Mouse (Mus musculus): Measurements from ENCODE around the gene Hspg2. TPM values are rescaled to one million over a fixed set of nuclear protein-coding genes. Genes with fewer than 3 reads are reported as not detected.

The Hspg2 gene
- total RNA-seq, 1 experiment from 2014 or later, result not detected

DNA sequence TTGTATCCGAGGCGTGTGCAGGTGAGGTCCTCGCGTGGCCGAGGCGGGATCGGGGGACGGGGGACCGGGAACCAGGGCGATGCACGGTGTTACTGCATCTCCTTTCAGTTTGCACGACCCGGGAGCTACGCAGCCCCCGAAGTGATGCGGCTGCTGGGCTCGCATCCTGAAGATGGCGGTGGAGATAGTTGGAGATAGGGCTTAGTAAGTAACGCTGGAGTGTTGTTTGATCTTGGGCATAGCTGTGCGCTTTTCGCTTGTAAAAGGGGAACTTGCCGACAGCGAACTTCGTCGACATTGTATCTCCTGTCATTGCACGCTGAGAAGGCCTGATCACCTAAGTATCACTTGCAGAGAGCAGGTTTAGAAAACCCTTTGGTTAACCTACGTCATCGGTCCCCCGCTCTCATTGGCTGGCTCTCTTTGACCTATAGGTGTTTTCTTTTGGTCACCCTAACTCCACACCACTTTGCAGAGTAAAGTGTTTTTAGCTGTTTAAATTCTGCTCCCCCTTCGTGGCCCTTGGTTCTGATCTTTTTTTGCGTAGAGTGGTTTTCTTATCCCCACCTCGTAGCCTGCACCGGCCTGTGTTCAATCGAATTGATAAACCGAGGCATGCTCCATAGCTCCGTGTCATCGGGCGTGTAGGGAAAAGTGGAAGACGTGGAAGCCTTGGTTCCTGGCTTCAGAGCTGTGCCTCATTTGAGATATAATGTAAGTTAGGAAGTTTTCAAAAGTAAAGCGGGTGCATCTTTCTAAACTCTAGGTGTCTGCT lies 126.1 kb downstream of the Hspg2 start:
- peak; percentile 23 for ATAC-seq (replicated peaks; ENCODE audit: insufficient number of reproducible peaks, low FRiP score, low TSS enrichment, poor library complexity, severe bottlenecking)

- ATAC-seq (replicated peaks; ENCODE audit: insufficient number of reproducible peaks, low FRiP score, low TSS enrichment, poor library complexity, severe bottlenecking), result no peak
Measured at GRCm38 (mm10) chr4:137597098-137597630, 128.6 kb downstream of the Hspg2 start.

DNA sequence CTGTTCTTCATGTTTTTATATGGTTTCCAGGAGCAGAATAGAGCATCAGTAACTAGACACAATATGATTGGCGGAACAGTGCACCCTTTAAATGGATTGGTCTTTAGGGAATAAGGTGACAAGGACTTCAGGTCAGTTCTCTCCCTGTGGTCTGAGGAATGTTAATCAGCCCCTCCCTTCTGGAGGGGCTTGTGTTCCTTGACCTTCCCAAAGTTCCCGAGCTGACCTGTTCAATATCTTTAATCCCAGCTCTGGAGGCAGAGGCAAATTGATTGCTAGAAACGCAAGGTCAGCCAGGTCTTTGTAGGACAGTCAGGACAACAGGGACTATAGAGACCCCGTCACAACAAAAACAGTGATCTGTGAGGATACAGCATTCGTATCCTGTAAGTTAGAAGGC lies 130.0 kb downstream of the Hspg2 start:
- ATAC-seq (replicated peaks; ENCODE audit: insufficient number of reproducible peaks, low FRiP score, low TSS enrichment, poor library complexity, severe bottlenecking), result no peak

DNA sequence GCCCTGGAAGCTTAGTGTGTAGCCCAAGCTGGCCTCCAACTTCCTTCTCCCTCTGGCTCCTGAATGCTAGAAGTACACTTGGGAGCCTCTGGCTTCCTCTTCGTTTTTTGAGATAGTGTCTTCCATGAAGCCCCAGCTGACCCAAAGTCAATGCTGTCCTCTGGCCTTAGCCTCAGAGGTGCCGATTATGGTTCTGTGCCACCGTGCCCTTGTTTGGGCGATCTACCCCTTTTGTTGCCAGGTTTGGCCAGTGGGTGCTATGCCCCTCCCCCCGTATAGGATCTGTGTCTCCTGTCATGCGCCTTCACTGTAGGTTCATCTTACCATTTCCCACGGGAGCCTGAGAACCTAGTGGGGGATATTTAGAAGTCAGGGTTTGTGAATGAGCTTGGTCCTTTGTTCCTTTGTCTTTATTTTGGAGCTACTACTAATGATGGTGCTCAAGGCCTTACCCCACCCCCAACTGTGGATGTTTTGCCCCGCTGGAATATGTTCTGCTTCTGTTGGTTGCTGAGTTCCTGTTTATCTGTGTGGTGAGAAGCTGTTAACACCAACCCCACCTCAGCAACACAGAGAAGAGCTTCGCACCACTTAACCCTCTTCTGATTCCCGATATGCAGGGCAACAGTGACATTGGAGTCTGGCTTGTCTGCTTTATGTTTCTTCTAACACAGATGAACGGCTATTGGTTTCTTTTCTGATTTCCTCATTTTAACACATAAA lies 135.0 kb downstream of the Hspg2 start:
- ATAC-seq (replicated peaks; ENCODE audit: insufficient number of reproducible peaks, low FRiP score, low TSS enrichment, poor library complexity, severe bottlenecking), result peak; percentile 73

GRCm38 (mm10) chr4:137607023-137607422 lies 138.5 kb downstream of the Hspg2 start:
- no peak for ATAC-seq (replicated peaks; ENCODE audit: insufficient number of reproducible peaks, low FRiP score, low TSS enrichment, poor library complexity, severe bottlenecking)

DNA sequence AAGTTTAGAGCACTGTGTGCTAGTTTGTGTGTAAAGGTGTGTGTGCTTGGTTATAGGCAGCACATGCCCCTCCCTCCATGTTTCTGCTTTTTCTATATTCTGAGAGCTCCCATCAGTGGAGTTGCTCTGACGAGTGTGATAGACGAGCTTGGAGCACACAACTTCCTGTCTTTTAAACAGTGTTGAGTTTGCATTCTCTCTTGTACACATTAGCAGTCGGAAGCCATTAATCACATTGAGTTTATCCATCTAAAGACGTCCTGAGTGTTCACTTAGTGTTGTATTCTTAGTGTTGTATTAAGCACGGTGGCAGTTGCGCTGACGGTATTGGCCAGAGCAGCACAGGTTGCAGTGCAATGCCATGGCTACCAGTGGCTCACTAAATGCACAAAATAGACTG lies 140.7 kb downstream of the Hspg2 start:
- ATAC-seq (replicated peaks; ENCODE audit: insufficient number of reproducible peaks, low FRiP score, low TSS enrichment, poor library complexity, severe bottlenecking), result no peak

DNA sequence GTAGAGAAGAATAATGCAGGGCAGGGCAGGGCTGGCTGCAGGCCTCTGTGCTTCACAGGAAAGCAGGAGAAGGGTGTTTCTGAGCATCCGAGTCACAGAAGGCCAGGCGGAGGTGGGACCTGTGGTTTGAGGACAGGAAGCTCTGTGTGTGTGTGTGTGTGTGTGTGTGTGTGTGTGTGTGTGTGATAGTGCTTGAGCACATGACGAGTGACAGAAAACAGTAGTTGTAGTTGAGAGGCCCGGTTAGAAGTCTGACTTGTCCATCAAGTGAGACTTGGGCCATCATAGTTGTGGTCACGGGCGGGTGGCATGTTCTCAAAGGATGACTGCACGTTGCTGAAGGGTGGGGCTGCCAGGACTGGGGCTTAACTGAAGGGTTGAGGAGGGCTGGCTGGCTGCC lies 141.1 kb downstream of the Hspg2 start:
- ATAC-seq (replicated peaks; ENCODE audit: insufficient number of reproducible peaks, low FRiP score, low TSS enrichment, poor library complexity, severe bottlenecking), result peak; percentile 81

DNA sequence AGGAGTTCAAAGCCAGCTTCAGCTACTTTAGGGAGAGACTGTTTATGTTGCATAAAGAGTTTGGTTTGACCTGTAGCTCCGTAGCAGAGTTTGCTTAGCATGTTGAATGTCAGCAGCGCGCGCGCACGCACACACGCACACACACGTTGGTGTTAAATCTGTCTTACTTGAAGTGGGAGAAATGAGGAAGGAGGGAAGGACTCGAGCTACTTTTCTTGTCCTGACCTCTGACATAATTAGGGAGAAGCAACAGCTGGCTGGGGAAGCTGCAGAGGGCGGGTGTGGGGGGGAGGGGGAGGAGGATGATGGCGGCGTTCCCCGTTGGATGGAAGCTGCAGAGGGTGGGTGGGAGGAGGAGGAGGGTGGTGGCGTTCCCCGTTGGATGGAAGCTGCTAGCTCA lies 141.7 kb downstream of the Hspg2 start:
- ATAC-seq (replicated peaks; ENCODE audit: insufficient number of reproducible peaks, low FRiP score, low TSS enrichment, poor library complexity, severe bottlenecking), result peak; percentile 69; the same call in 1 of the 2 replicates

Other genes with a start within 250 kb of the Hspg2 start
- gene Wnt4, start 191.3 kb upstream of the Hspg2 start, total RNA-seq (2017), result not detected in 3 replicates
- gene Cdc42, start 111.0 kb upstream of the Hspg2 start, total RNA-seq (2017), result 966 to 1,065 TPM (median 980 TPM) in 3 replicates
- not detected in 3 replicates for gene Cela3a, start 59.0 kb upstream of the Hspg2 start, total RNA-seq (2017)
- not detected in 3 replicates for gene Cela3b, start 38.2 kb upstream of the Hspg2 start, total RNA-seq (2017)
- gene 1700013G24Rik, start 15.5 kb upstream of the Hspg2 start, total RNA-seq (2017), result not detected in 3 replicates
- not detected in 3 replicates for gene Ldlrad2, start 105.8 kb downstream of the Hspg2 start, total RNA-seq (2017)
- gene Usp48, start 125.0 kb downstream of the Hspg2 start, total RNA-seq (2017), result 142 to 333 TPM (median 161 TPM) in 3 replicates
- gene Rap1gap, start 196.0 kb downstream of the Hspg2 start, total RNA-seq (2017), result 2.3 to 5.5 TPM (median 3.0 TPM) in 3 replicates